Comparison of ENCODE assay signal across 12 mouse cellular contexts in the genomic region with DNA sequence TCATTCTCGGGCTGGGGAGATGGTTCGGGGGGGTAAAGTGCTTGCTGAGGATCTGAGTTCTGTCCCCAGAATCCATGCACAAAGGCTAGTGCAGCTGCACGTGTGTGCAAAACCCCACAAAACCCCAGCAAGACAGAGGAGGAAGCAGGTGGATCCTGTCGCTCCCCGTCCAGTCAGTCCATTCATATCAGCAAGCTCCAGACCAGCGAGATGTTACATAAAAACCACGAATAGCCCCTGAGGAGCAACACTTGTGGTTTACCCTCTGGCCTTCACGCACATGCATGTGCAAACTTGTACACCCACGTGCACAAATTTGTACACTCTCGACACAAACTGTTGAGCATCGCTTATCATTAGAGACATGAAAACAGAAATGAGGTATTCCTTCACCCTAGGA. TPM values are rescaled to one million over a fixed set of nuclear protein-coding genes. Genes with fewer than 3 reads are reported as not detected.
DNase-seq lines count a peak whose midpoint lies in the region; ATAC-seq lines count a peak whose summit lies in the region.
"Had no signal": no experiment of that assay in that cellular context is flagged by ENCODE, and none has a peak within 500 bp of the region (broad histone marks: within the 10 kb centered on the region; RNA-seq: fewer than 3 reads in every experiment).

No protein-coding gene starts in this region.

- no peak overlapping the region for H3K9ac ChIP-seq in heart, embryonic 11.5 days (ENCODE audit: low read depth, low read length)
- H3K9ac ChIP-seq in liver, embryonic 13.5 days, result no peak overlapping the region; the same call in 1 of the 2 replicates
- H3K9ac ChIP-seq: hindbrain, embryonic 12.5 days had no signal

- H3K27me3 ChIP-seq in heart, embryonic 11.5 days (ENCODE audit: control insufficient read depth, insufficient read depth, low read length), result no peaks in the 10 kb centered on the region
- no peaks in the 10 kb centered on the region for H3K27me3 ChIP-seq in liver, embryonic 13.5 days
- H3K27me3 ChIP-seq: hindbrain, embryonic 12.5 days; Patski had no signal

- H3K9me3 ChIP-seq in heart, embryonic 11.5 days (replicated peaks; ENCODE audit: control insufficient read depth, low read length), result no peaks in the 10 kb centered on the region
- no peaks in the 10 kb centered on the region for H3K9me3 ChIP-seq in liver, embryonic 13.5 days (replicated peaks)
- H3K9me3 ChIP-seq: hindbrain, embryonic 12.5 days had no signal

- no peak for ATAC-seq in heart, embryonic 11.5 days (replicated peaks; ENCODE audit: insufficient number of reproducible peaks, low FRiP score, low TSS enrichment)
- ATAC-seq in liver, embryonic 13.5 days (ENCODE audit: low read depth), result no peak
- ATAC-seq: Patski had no signal

- intact Hi-C loops in heart, postnatal 25 days (cut with DNase I), result loop anchor here (10.0 kb wide), 1 partner anchor 805 kb away; a partner anchor contains a TSS

- H3K4me2 ChIP-seq in heart, embryonic 11.5 days, result peak overlapping the region; percentile 62
- H3K4me2 ChIP-seq in liver, embryonic 13.5 days, result peak overlapping the region; percentile 89
- H3K4me2 ChIP-seq: hindbrain, embryonic 12.5 days had no signal

- WGBS in heart, embryonic 11.5 days (ENCODE audit: insufficient replicate concordance), result 49% methylated on average over 11 of the region's 11 CpGs
- WGBS in liver, embryonic 13.5 days (ENCODE audit: insufficient replicate concordance), result 11% methylated on average over 11 of the region's 11 CpGs

- H3K4me3 ChIP-seq in heart, embryonic 11.5 days (ENCODE audit: low read depth, low read length), result no peak overlapping the region
- H3K4me3 ChIP-seq in liver, embryonic 13.5 days (replicated peaks), result no peak overlapping the region
- H3K4me3 ChIP-seq: hindbrain, embryonic 12.5 days had no signal

- no peak for DNase-seq in heart, postnatal 25 days (ENCODE audit: low spot score)
- DNase-seq in thymus, postnatal 25 days, result peak; percentile 15
- DNase-seq in thymus, postnatal 10 days (ENCODE audit: low spot score in 2 of 2), result no peak
- DNase-seq in liver, embryonic 13.5 days, result no peak
- no peak for DNase-seq in gastrocnemius, adult 18-20 months (ENCODE audit: low spot score)
- no peak for DNase-seq in frontal cortex, postnatal 25 days (ENCODE audit: low spot score in 2 of 2)
- DNase-seq in adipocyte (ENCODE audit: low spot score), result no peak
- DNase-seq: adrenal gland, adult 8-10 months; kidney, adult 9 months had no signal

- H3K4me1 ChIP-seq in heart, embryonic 11.5 days (ENCODE audit: control insufficient read depth, insufficient read depth, low read length), result peaks cover 16% of the 10 kb centered on the region
- H3K4me1 ChIP-seq in liver, embryonic 13.5 days (replicated peaks), result peaks cover 47% of the 10 kb centered on the region

- H3K27ac ChIP-seq in heart, embryonic 11.5 days (ENCODE audit: low read depth, low read length), result peak overlapping the region; percentile 59; the same call in 1 of the 2 replicates
- no peak overlapping the region for H3K27ac ChIP-seq in liver, embryonic 13.5 days
- H3K27ac ChIP-seq: hindbrain, embryonic 12.5 days had no signal

- 0 out of 2 replicates have a peak, but pooled peaks cover 6% of the 10 kb centered on the region for H3K36me3 ChIP-seq in heart, embryonic 11.5 days (ENCODE audit: control insufficient read depth, insufficient read depth, low read length)
- H3K36me3 ChIP-seq in liver, embryonic 13.5 days, result peaks cover 17% of the 10 kb centered on the region
- H3K36me3 ChIP-seq: hindbrain, embryonic 12.5 days had no signal

RNA-seq across cellular contexts. Expression of a gene that starts 2.7 kb away (rescaled TPM):
- 68.4 and 71.4 TPM in 2 replicates for polyA plus RNA-seq in heart, embryonic 11.5 days (2014; fragmentation: Nextera tagmentation; extraction: Ambion mirVana)
- 10 to 100 TPM; 56.6 to 60.1 TPM for total RNA-seq in heart, postnatal 25 days (2021)
- 21.6 and 25.1 TPM in 2 replicates for polyA plus RNA-seq in liver, embryonic 13.5 days (2015; fragmentation: Nextera tagmentation; extraction: Ambion mirVana)
- total RNA-seq in gastrocnemius, adult 18-20 months (2021), result 10 to 100 TPM; 47.3 to 51.5 TPM

RNA-seq across cellular contexts. Expression of a gene that starts 34.8 kb away (rescaled TPM):
- polyA plus RNA-seq in heart, embryonic 11.5 days (2014; fragmentation: Nextera tagmentation; extraction: Ambion mirVana), result 21.6 and 29.5 TPM in 2 replicates
- 1 to 10 TPM; 7.0 to 9.0 TPM for total RNA-seq in heart, postnatal 25 days (2021)
- 6.9 and 8.9 TPM in 2 replicates for polyA plus RNA-seq in liver, embryonic 13.5 days (2015; fragmentation: Nextera tagmentation; extraction: Ambion mirVana)
- total RNA-seq in gastrocnemius, adult 18-20 months (2021), result 1 to 10 TPM; 5.9 to 7.5 TPM
